Mouse (Mus musculus): ENCODE data around the gene Ppp1r15b.

GRCm38 (mm10) chr1:133175150-133175549 lies 44.2 kb downstream of the Ppp1r15b start:
- TF ChIP-seq GATA1 (IDR thresholded peaks at IDR 0.05; ENCODE audit: borderline replicate concordance, low read length): no peak
- no peak for TF ChIP-seq FLI1 (IDR thresholded peaks at IDR 0.05; ENCODE audit: low read length)

All from megakaryocyte, embryonic 14.5 days (primary cell).